Mouse (Mus musculus) mouse embryonic stem cell (cell line): Measurements from ENCODE around the gene Efnb1.
"Not testable (repeated sequence)": the region's sequence is repeated elsewhere in the genome, so short reads cannot be mapped to it uniquely, and the experiment has no call there.

Source experiments
- in situ Hi-C, 2 experiments: fragments of 300-500 bp; cut with MboI; formaldehyde crosslinking; loops; 1 replicate in 1 of 2; 3 replicates in 1 of 2; pipeline ENCODE4 v1.14.3; 2019 to 2020; ENCODE audit warnings: low sequenced_read_pairs in 2 of 2, low pct_unique_long_range_greater_than_20kb in 1 of 2, mixed read lengths in 1 of 2; ENCODE audit not compliant: unreplicated experiment in 1 of 2

Efnb1 gene

GRCm38 (mm10) chrX:99135523-99136258 lies at the start of gene Efnb1:
Gene Efnb1 (plus strand): TSS chrX:99136130.
- in situ Hi-C loops, result loop anchor here (5.0 to 25.0 kb wide), 6 partner anchors 279 to 529 kb away; no protein-coding TSS in a partner anchor

GRCm38 (mm10) chrX:99092704-99093103 lies 43.2 kb upstream of the Efnb1 start:
- in situ Hi-C loops, result loop anchor here in 1 of 2 experiments (25.0 kb wide), 1 partner anchor 405 kb away; no protein-coding TSS in a partner anchor

GRCm38 (mm10) chrX:99111088-99111724 lies 24.7 kb upstream of the Efnb1 start:
- in situ Hi-C loops, result not testable (repeated sequence)

GRCm38 (mm10) chrX:99119510-99119909 lies 16.4 kb upstream of the Efnb1 start:
- in situ Hi-C loops, result no loop called here

- in situ Hi-C loops, result loop anchor here (10.0 to 25.0 kb wide), 5 partner anchors 285 to 535 kb away; no protein-coding TSS in a partner anchor
These were observed 5.9 kb upstream of the Efnb1 start for GRCm38 (mm10) chrX:99130059-99130458.

- in situ Hi-C loops, result loop anchor here (10.0 to 25.0 kb wide), 5 partner anchors 282 to 532 kb away; no protein-coding TSS in a partner anchor
These were observed 3.4 kb upstream of the Efnb1 start for GRCm38 (mm10) chrX:99132573-99132972.

GRCm38 (mm10) chrX:99134891-99135290 lies 1.0 kb upstream of the Efnb1 start:
- in situ Hi-C loops, result loop anchor here (5.0 to 25.0 kb wide), 6 partner anchors 280 to 530 kb away; no protein-coding TSS in a partner anchor

- in situ Hi-C loops, result loop anchor here (5.0 to 25.0 kb wide), 6 partner anchors 278 to 528 kb away; no protein-coding TSS in a partner anchor
These were observed 569 bp downstream of the Efnb1 start for GRCm38 (mm10) chrX:99136431-99136966.

- in situ Hi-C loops, result loop anchor here (5.0 to 25.0 kb wide), 6 partner anchors 277 to 527 kb away; no protein-coding TSS in a partner anchor
These were observed 1.4 kb downstream of the Efnb1 start for GRCm38 (mm10) chrX:99137143-99137870.

GRCm38 (mm10) chrX:99137928-99138740 lies 2.2 kb downstream of the Efnb1 start:
- in situ Hi-C loops, result loop anchor here (5.0 to 25.0 kb wide), 6 partner anchors 277 to 527 kb away; no protein-coding TSS in a partner anchor

GRCm38 (mm10) chrX:99141079-99141478 lies 5.1 kb downstream of the Efnb1 start:
- in situ Hi-C loops, result loop anchor here (25.0 kb wide), 1 partner anchor 371 kb away; no protein-coding TSS in a partner anchor

- in situ Hi-C loops, result loop anchor here (25.0 kb wide), 1 partner anchor 370 kb away; no protein-coding TSS in a partner anchor
These were observed 6.0 kb downstream of the Efnb1 start for GRCm38 (mm10) chrX:99141900-99142299.

GRCm38 (mm10) chrX:99145561-99145960 lies 9.6 kb downstream of the Efnb1 start:
- in situ Hi-C loops, result loop anchor here (25.0 kb wide), 1 partner anchor 367 kb away; no protein-coding TSS in a partner anchor

GRCm38 (mm10) chrX:99148061-99148905 lies 12.4 kb downstream of the Efnb1 start:
- in situ Hi-C loops, result loop anchor here (25.0 kb wide), 1 partner anchor 364 kb away; no protein-coding TSS in a partner anchor

GRCm38 (mm10) chrX:99149047-99149446 lies 13.1 kb downstream of the Efnb1 start:
- in situ Hi-C loops, result loop anchor here (25.0 kb wide), 1 partner anchor 363 kb away; no protein-coding TSS in a partner anchor

GRCm38 (mm10) chrX:99149900-99150299 lies 14.0 kb downstream of the Efnb1 start:
- in situ Hi-C loops, result loop anchor here (25.0 kb wide), 1 partner anchor 362 kb away; no protein-coding TSS in a partner anchor
